Mouse (Mus musculus) urinary bladder, postnatal 36 days (tissue): ENCODE results near the gene Wwox.

Experiments
- DNase-seq, 2 experiments: peaks; one replicate each; pipeline ENCODE4 v3.0.0; 2022; ENCODE audit warnings: low spot score in 2 of 2, mixed read lengths in 1 of 2

Wwox gene

GRCm38 (mm10) chr8:114468526-114469207 lies 29.2 kb downstream of the Wwox start:
- DNase-seq = no peak

- DNase-seq = no peak
Observed at GRCm38 (mm10) chr8:114469208-114469590, 29.7 kb downstream of the Wwox start.

- DNase-seq = no peak
Observed at GRCm38 (mm10) chr8:114473546-114473945, 34.1 kb downstream of the Wwox start.

GRCm38 (mm10) chr8:114476919-114477318 lies 37.5 kb downstream of the Wwox start:
- DNase-seq = no peak

DNA sequence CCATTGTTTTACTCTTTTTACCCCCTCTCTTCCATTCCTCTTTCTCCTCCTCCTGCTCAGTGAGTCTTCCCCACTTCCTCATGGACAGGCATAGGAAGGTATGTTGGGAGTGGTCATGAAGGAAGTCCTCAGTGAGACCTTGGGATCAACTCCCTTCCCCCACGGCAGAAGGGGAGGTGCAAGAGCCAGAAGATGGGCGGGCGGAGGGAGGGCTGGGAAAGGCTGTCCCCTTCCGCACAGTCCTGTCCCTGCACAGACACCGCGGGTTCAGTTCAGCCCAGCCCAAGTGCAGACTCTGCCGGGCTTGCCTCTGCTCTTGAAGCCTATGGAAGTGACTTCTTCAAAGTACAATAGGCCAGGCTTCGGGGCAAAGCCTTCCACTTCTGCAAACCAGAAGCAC lies 38.3 kb downstream of the Wwox start:
- no peak for DNase-seq

DNA sequence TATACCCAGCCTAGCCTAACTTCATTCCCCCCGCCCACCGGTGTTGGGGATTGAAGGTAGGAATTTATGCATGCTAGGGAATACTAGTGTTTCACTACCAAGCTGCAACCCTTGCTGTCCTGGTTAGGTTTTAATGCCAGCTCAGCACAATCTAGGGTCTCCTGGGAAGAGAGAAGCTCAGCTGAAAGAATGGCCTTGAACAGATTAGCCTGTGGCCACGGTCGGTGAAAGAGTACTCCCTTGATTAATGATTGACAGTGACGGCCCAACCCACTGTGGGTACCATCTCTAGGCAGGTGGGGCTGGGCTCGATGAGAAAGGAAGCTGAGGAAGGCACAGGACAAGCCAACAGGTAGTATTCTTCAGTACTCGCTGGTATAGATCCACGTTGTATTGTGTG lies 40.3 kb downstream of the Wwox start:
- DNase-seq = no peak

DNA sequence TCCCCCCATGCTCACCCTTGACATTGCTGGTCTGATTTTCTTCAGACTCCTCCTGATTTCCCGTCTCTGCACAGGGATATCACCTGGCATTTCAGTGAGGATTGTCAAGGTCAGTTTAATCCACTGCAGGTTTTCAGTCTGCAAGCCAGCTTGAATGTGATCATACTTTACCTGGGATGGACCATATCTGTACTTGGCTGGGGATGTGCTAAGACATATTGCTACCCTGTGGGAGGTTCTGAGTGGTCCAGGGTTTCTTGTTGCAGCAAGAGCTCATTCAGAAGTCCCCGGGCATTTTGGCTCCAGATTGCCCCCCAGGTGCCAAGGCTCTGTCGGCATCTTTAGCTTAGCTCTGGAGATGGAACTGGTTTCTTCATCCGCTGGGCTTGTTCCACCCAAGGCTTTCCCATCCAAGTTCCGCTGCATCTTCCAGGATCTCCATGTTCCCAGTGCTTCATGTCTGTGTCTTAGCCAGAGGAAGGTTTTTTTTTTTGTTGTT lies 52.3 kb downstream of the Wwox start:
- DNase-seq = no peak

DNA sequence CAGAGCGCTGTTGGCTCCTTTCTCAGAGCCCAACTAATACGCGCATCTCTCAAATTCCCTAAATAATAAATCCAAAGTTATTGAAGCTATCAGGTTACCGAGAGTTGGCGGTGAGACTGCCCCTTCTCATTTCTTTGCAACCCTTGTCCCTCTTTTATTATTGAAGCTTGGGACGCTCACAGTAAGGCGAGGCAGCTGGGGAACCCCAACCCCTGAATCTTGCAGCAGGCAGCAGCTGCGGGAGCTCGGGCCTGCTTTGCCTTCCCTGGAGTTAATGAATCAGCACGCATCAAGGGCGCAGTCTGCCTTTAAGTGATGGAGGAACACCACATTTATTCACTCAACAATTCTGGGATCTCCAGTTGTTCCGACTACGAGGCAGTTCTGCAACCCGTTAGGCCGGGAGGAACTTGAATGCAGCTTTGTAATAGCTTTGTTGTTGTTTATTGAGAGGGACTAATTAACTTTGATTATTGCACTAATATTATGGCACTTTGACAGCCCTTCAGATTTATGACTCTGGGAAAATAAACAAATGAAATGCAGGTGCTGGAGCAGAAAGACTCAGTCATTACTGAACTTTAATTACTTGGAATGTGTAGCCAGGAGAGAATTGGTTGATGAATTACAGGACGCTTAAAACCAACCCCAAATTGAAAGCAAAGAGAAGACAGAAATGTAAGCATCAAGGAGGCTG lies 60.1 kb downstream of the Wwox start:
- no peak for DNase-seq

DNA sequence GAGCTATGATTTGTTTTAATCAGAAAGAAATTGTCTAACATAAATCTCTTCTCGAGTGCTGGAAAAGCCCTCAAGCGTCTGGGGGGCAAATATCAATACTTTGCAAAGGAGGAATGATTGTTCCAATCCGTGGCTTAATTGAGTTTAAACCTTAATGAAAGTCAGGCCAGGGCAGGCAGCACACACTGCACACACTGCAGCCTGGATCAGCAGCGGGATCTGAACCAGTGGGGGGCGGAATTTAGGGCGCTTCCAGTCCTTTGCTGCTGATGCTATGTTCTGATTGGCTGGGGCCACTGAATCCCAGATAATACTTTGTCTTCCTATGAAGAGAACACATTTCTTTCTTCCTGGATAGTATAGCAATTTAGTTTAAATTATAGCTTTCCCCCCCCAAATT lies 62.5 kb downstream of the Wwox start:
- DNase-seq = no peak

DNA sequence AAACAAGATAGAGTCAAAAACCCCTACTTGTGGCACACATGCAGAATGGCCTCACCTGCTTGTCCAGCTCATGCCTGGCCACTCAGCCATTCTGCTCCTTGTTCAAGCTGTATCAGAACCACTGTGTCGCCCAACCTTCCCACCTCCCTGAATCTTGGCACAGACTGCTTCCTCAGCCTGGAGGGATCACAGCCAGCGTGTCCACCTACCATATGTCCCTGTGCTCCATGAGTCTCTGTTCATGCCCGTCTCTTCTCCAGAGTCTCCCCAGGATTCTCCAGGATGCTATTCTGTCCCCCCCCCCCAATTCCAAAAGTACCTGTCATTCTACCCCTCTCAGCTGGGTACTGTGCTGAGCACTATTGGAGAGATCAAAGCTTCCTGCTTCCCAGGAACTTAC lies 63.7 kb downstream of the Wwox start:
- no peak for DNase-seq

DNA sequence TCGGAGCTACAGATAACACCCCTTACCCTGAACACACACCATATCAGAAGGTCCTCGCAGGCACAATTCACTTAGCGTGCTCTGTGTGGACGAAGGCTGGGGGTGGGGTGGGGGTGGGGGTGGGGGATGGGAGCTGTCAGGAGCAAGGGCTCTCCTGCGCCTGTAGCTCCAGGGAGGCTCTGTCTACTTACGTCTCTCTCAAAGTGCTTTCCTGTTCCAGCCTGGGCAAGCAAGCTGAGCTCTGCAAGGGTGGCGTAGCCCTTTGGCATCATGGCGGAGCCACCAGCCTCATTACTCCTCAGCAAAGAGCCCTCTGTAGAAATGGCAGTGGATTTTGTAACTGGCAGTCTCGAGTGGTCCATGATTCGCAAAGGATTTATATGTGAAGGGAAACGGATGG lies 65.4 kb downstream of the Wwox start:
- no peak for DNase-seq

GRCm38 (mm10) chr8:114505351-114506347 lies 66.2 kb downstream of the Wwox start:
- no peak for DNase-seq

DNA sequence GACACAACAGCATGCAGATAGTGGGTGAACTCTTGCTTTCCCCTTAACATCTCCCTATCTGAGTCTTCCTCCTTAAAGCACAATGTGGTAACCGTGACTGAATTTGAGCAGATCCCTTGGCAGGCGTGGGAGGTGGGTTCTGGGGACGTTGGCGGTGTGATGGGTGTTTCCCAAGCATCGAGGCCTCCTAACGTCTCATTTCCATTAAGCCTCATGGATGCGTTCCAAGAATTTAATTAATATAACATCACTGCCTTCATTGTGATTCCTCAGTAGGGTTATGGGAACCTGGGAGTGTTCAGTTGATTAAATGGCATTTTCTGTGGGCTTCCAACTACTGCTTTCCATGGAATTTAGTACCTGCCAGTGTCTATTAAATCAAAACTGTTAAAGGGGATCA lies 67.9 kb downstream of the Wwox start:
- no peak for DNase-seq

DNA sequence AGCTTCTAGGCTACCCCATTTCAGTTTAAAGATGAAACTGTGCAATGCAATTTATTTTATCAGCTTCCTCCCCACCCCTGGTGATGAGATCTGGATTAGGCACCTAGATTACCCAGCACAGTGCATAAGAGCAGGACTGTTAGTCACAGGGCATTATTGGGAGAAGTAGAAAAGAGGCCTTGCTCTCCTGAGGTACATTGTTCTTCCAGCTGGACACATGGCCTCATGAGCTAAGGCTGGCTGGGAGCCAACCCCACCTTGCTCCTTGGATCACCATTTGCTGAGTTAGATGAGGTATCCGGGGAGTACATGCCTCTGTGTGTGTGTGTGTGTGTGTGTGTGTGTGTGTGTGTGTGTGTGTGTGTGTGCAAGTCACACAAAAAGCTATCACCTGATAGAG lies 70.8 kb downstream of the Wwox start:
- DNase-seq = no peak

- no peak for DNase-seq
Observed at GRCm38 (mm10) chr8:114512075-114512935, 72.8 kb downstream of the Wwox start.

- no peak for DNase-seq
Observed at GRCm38 (mm10) chr8:114514692-114515091, 75.2 kb downstream of the Wwox start.

GRCm38 (mm10) chr8:114523061-114523460 lies 83.6 kb downstream of the Wwox start:
- DNase-seq = no peak

GRCm38 (mm10) chr8:114526626-114527267 lies 87.3 kb downstream of the Wwox start:
- no peak for DNase-seq

DNA sequence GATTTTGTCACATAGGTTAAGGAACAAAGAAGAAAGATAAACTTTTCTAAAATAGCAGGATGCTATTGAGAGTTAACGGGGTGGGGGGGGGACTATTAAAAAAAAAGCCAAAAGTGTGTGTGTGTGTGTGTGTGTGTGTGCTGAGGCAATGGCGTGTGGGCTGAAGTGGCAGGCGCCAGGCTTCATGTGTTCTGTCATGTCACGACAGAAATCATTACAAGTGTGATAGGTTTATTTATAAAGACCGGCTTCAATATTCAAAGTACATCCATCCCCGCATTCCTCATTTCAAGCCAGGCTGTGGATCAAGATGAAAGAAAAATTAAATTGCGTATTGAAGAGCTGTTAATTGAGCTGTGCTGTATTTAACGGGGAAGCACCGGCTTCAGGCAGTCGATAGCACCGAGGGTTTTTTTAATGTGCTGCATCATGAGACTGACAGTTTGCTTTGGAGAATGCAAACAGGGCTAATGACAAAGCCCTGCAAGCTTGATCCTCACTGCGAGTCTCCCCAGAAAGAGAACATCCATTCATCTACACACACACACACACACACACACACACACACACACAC lies 88.3 kb downstream of the Wwox start:
- no peak for DNase-seq

- no peak for DNase-seq
Observed at GRCm38 (mm10) chr8:114529581-114529980, 90.1 kb downstream of the Wwox start.
